Mouse (Mus musculus): ENCODE measurements around the gene Pitpnc1.

The Pitpnc1 gene

DNA sequence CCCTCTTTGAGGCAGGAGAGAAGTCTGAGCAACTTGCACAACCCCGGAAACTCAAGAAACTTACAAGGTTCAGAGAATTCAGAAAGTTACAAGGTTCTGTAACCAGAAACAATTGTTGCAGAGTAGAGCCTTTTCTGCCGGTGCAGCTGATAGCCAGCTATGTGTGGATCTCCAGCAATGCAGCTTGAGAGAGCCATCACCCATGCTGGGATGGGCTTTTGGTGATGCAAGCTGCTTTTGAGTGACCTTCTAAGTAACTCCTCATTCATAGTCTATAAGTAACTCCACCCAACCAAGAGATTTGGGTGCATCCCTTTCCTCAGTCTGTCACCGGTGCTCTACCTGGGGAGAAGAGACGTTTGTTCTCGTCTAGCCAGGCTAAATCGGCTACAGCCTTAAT lies 232.0 kb downstream of the Pitpnc1 start:
- peaks cover 50% of the 10 kb centered on the region for H3K4me1 ChIP-seq (replicated peaks; ENCODE audit: low read depth, low read length)
- TF ChIP-seq NANOG (IDR thresholded peaks at IDR 0.05; ENCODE audit: borderline replicate concordance, low read length), result no peak
- no peak for TF ChIP-seq POU5F1 (IDR thresholded peaks at IDR 0.05; ENCODE audit: borderline replicate concordance, low read length)
- no peak for TF ChIP-seq CTCF (conservative IDR thresholded peaks at IDR 0.05; ENCODE audit: low read length)

DNA sequence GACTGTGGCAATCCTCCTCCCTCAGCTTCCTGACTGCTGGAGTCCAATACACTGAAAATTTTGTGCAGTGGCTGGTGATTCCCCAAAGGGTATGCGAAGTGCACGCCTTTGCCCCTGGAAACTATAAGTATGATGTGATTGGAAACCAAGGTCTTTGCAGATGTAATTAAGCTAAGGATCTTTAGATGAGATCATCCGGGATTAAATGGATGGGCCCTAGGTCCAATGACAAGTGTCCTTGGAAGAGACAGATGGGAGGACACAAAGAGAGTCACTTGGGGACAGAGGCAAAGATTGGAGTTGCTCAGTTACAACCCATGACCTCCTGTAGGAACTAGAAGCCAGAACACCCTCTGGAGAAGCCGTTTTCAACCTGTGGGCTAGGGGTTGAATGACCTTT lies 233.0 kb downstream of the Pitpnc1 start:
- H3K9me3 ChIP-seq (ENCODE audit: low read length), result no peaks in the 10 kb centered on the region
- TF ChIP-seq CTCF (conservative IDR thresholded peaks at IDR 0.05; ENCODE audit: low read length) (no peak), POU5F1 (IDR thresholded peaks at IDR 0.05; ENCODE audit: borderline replicate concordance, low read length) (no peak), NANOG (IDR thresholded peaks at IDR 0.05; ENCODE audit: borderline replicate concordance, low read length) (no peak)

More for the DNA sequence above, 232.0 kb downstream of the Pitpnc1 start:
- peaks cover 47% of the 10 kb centered on the region for H3K36me3 ChIP-seq (ENCODE audit: insufficient read depth, low read length)
- H3K4me3 ChIP-seq (replicated peaks; ENCODE audit: low read length), result no peak overlapping the region
- no peaks in the 10 kb centered on the region for H3K9me3 ChIP-seq (ENCODE audit: low read length)
- H3K27me3 ChIP-seq (ENCODE audit: insufficient read depth, low read length), result no peaks in the 10 kb centered on the region

DNA sequence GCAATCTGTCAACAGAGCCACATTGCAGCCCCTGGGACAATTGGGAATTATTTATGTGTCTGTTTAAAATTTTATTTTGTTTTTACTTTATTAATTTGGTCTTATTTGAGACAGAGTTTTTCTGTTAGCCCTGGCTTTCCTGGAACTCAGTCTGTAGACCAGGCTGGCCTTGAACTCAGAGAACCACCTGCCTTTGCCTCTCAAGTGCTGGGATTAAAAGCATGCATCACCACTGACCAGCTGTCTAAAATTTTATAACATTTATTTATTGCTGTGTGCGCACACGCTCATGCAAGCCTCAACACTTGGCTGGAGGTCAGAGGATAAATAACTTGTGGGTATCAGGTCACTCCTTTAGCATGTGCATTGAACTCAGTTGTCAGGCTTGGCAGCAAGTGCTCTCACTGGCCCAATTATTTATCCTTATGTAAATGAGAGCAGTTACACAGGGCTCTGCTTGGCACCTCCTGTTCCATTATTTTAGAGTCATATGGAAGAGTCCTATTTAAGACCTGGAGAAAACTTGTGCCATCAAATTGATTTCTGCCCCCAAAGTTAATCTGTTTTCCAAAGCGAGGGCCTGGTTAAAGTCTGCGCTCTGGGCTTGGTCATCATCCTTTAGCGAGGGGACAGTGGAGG lies 237.1 kb downstream of the Pitpnc1 start:
- TF ChIP-seq POU5F1 (IDR thresholded peaks at IDR 0.05; ENCODE audit: borderline replicate concordance, low read length), result no peak
- TF ChIP-seq NANOG (IDR thresholded peaks at IDR 0.05; ENCODE audit: borderline replicate concordance, low read length), result no peak
- TF ChIP-seq CTCF (conservative IDR thresholded peaks at IDR 0.05; ENCODE audit: low read length), result no peak

More for the DNA sequence above, 233.0 kb downstream of the Pitpnc1 start:
- no peaks in the 10 kb centered on the region for H3K27me3 ChIP-seq (ENCODE audit: insufficient read depth, low read length)
- peaks cover 41% of the 10 kb centered on the region for H3K4me1 ChIP-seq (replicated peaks; ENCODE audit: low read depth, low read length)
- H3K4me3 ChIP-seq (replicated peaks; ENCODE audit: low read length), result no peak overlapping the region
- peaks cover 57% of the 10 kb centered on the region for H3K36me3 ChIP-seq (ENCODE audit: insufficient read depth, low read length)

DNA sequence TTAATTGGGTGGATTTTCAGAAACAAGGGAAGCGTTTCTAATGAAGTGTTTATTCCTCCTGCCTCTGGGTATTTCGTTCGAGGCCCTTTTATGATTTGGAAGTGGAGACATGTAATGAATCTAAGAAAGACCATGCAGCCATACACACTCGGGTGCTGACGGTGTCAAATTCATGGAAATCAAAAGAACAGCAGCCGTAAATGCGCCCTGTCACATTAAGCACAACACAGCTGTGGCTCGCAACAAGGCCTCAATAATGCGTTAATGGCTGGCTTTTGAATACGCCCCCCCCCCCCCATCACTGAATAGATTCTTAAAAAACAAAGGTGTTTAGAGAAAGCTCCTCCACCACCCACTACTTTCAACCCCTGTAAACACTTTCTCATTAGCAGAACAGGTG lies 240.4 kb downstream of the Pitpnc1 start:
- Histone ChIP-seq H3K36me3 (ENCODE audit: insufficient read depth, low read length) (peaks cover 95% of the 10 kb centered on the region), H3K9me3 (ENCODE audit: low read length) (peaks cover 12% of the 10 kb centered on the region), H3K4me1 (replicated peaks; ENCODE audit: low read depth, low read length) (no peaks in the 10 kb centered on the region), H3K4me3 (replicated peaks; ENCODE audit: low read length) (no peak overlapping the region), H3K27me3 (ENCODE audit: insufficient read depth, low read length) (no peaks in the 10 kb centered on the region)
- TF ChIP-seq CTCF (conservative IDR thresholded peaks at IDR 0.05; ENCODE audit: low read length) (no peak), POU5F1 (IDR thresholded peaks at IDR 0.05; ENCODE audit: borderline replicate concordance, low read length) (no peak)

More for the DNA sequence above, 237.1 kb downstream of the Pitpnc1 start:
- H3K4me1 ChIP-seq (replicated peaks; ENCODE audit: low read depth, low read length), result 0 out of 2 replicates have a peak, but pooled peaks cover 2% of the 10 kb centered on the region
- H3K36me3 ChIP-seq (ENCODE audit: insufficient read depth, low read length), result peaks cover 75% of the 10 kb centered on the region
- peaks cover 12% of the 10 kb centered on the region for H3K9me3 ChIP-seq (ENCODE audit: low read length)
- no peaks in the 10 kb centered on the region for H3K27me3 ChIP-seq (ENCODE audit: insufficient read depth, low read length)
- H3K4me3 ChIP-seq (replicated peaks; ENCODE audit: low read length), result no peak overlapping the region

DNA sequence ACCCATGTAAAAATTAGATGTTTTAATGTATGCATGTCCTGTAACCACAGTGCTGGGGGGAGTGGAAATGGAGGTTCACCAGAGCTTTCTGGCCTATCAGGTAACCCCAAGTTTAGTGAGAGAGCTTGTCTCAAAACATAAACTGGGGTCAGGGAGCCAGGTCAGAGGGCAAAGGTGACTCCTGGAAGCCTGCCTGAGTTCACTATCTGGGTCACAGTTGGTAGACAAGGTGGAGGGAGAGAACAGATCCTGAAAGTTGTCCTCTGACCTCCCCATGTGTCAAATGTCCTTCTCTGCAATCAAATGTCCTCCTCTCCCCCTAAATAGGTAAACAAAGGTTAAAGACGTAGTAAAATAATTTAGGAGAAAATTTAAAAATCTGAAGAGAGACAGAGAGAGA lies 244.1 kb downstream of the Pitpnc1 start:
- H3K9me3 ChIP-seq (ENCODE audit: low read length), result peaks cover 2% of the 10 kb centered on the region; the same call in 1 of the 2 replicates
- H3K36me3 ChIP-seq (ENCODE audit: insufficient read depth, low read length), result peaks cover 92% of the 10 kb centered on the region
- no peaks in the 10 kb centered on the region for H3K27me3 ChIP-seq (ENCODE audit: insufficient read depth, low read length)
- peaks cover 4% of the 10 kb centered on the region; the same call in 1 of the 2 replicates for H3K4me1 ChIP-seq (replicated peaks; ENCODE audit: low read depth, low read length)
- no peak overlapping the region for H3K4me3 ChIP-seq (replicated peaks; ENCODE audit: low read length)
- TF ChIP-seq POU5F1 (IDR thresholded peaks at IDR 0.05; ENCODE audit: borderline replicate concordance, low read length) (no peak), CTCF (conservative IDR thresholded peaks at IDR 0.05; ENCODE audit: low read length) (no peak), NANOG (IDR thresholded peaks at IDR 0.05; ENCODE audit: borderline replicate concordance, low read length) (no peak)

DNA sequence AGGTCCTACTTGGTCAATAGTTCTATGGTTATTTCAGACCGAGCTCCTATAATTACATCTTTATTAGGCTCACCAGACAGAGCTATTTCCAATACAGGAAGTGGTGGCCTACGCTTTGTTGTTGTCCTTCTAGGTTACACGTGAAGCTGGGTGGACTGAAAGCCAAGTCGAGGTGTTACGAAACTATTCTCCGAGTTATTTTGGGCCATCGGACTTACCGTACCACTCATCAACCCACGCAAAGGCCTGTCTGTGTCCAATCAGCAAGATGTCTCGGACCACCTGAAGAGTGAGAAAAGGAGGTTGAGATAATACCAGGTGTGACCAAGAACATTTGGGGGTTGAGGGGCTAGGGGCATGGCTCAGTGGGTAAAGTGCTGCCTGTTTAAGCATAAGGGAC lies 244.5 kb downstream of the Pitpnc1 start:
- Histone ChIP-seq H3K9me3 (ENCODE audit: low read length) (no peaks in the 10 kb centered on the region), H3K36me3 (ENCODE audit: insufficient read depth, low read length) (peaks cover 88% of the 10 kb centered on the region), H3K4me3 (replicated peaks; ENCODE audit: low read length) (no peak overlapping the region), H3K4me1 (replicated peaks; ENCODE audit: low read depth, low read length) (peaks cover 4% of the 10 kb centered on the region; the same call in 1 of the 2 replicates), H3K27me3 (ENCODE audit: insufficient read depth, low read length) (no peaks in the 10 kb centered on the region)
- TF ChIP-seq POU5F1 (IDR thresholded peaks at IDR 0.05; ENCODE audit: borderline replicate concordance, low read length) (no peak), NANOG (IDR thresholded peaks at IDR 0.05; ENCODE audit: borderline replicate concordance, low read length) (no peak), CTCF (conservative IDR thresholded peaks at IDR 0.05; ENCODE audit: low read length) (no peak)

DNA sequence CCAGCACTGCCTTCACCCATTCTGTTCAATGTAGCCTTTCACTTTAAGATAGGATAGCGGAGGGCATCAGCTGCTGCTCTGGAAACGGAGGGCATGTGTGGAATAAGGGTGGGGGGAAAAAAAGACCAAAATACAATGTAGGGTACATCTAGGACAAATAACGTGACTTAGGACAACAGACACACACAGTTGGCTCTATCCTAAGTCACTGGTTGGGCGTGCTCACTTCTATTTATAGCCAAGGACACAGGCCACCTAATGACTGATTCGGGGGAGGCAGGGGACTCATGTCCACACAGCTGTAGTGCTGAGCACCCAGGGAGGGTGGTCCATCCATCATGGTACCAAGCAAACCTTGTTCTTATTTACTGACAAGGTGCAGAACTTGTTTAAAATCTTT lies 245.2 kb downstream of the Pitpnc1 start:
- no peaks in the 10 kb centered on the region for H3K27me3 ChIP-seq (ENCODE audit: insufficient read depth, low read length)
- H3K4me3 ChIP-seq (replicated peaks; ENCODE audit: low read length), result no peak overlapping the region
- no peaks in the 10 kb centered on the region for H3K9me3 ChIP-seq (ENCODE audit: low read length)
- peaks cover 86% of the 10 kb centered on the region for H3K36me3 ChIP-seq (ENCODE audit: insufficient read depth, low read length)
- TF ChIP-seq POU5F1 (IDR thresholded peaks at IDR 0.05; ENCODE audit: borderline replicate concordance, low read length) (no peak), CTCF (conservative IDR thresholded peaks at IDR 0.05; ENCODE audit: low read length) (no peak), NANOG (IDR thresholded peaks at IDR 0.05; ENCODE audit: borderline replicate concordance, low read length) (no peak)
- peaks cover 6% of the 10 kb centered on the region for H3K4me1 ChIP-seq (replicated peaks; ENCODE audit: low read depth, low read length)

DNA sequence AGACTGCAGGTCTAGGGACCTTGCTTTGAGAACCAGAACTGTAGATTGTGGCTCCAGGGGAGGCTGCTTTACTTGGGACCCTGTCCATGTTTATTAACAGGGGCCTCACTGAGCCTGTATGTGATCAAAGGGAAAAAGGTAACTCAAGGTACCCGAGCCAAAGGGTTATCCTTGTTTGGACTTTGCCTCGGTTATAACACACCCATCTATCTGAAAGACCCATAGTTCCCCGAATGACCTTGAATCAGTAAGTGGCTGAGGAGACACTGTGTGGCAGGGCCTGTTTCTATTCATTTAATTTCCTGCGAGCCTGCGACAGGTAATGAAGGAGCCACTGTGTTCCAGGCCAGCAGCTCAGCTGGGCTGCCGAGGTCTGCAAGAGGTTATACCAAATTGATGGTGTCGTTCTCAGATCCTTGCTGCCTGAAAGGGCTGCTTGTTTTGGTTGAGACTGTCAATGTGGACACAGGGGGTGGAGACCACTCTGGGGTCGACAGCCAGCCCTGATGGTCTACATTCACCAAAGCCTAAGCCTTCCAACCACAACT lies 246.8 kb downstream of the Pitpnc1 start:
- no peak overlapping the region for H3K4me3 ChIP-seq (replicated peaks; ENCODE audit: low read length)

More for the DNA sequence above, 246.8 kb downstream of the Pitpnc1 start:
- Histone ChIP-seq H3K4me1 (replicated peaks; ENCODE audit: low read depth, low read length) (peaks cover 12% of the 10 kb centered on the region), H3K36me3 (ENCODE audit: insufficient read depth, low read length) (peaks cover 84% of the 10 kb centered on the region), H3K9me3 (ENCODE audit: low read length) (no peaks in the 10 kb centered on the region), H3K27me3 (ENCODE audit: insufficient read depth, low read length) (no peaks in the 10 kb centered on the region)
- TF ChIP-seq POU5F1 (IDR thresholded peaks at IDR 0.05; ENCODE audit: borderline replicate concordance, low read length), result no peak
- TF ChIP-seq NANOG (IDR thresholded peaks at IDR 0.05; ENCODE audit: borderline replicate concordance, low read length), result no peak
- TF ChIP-seq CTCF (conservative IDR thresholded peaks at IDR 0.05; ENCODE audit: low read length), result no peak

Data from E14TG2a.4 (cell line).